Mouse (Mus musculus): Measurements from ENCODE around the gene Hnrnpll.

The Hnrnpll gene

GRCm38 (mm10) chr17:80002385-80002852, 59.7 kb downstream of the Hnrnpll start:
- in situ Hi-C loops (cut with MboI, MseI) = no loop called here

- in situ Hi-C loops (cut with MboI, MseI) = no loop called here
Measured at GRCm38 (mm10) chr17:79999631-80000030, 62.5 kb downstream of the Hnrnpll start.

DNA sequence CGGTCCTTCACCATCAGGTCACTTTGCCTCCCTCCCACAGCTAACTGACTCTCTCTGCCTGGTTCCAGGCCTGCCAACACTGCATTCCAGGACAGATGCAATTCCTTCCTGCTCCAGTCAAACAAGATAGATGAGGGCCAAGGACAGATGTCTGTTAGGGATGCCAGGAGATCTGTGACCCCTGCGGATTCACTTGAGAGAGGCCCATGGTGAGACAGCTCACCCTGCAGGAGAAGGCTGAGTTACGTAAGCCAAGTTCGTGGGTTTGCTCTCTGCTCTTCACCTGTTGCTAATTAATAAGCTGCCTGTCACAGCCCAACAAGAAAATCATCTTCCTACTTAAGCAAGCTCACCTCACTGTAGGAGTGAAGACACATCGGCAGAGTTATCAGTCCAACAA, 63.1 kb downstream of the Hnrnpll start:
- in situ Hi-C loops (cut with MboI, MseI) = no loop called here

DNA sequence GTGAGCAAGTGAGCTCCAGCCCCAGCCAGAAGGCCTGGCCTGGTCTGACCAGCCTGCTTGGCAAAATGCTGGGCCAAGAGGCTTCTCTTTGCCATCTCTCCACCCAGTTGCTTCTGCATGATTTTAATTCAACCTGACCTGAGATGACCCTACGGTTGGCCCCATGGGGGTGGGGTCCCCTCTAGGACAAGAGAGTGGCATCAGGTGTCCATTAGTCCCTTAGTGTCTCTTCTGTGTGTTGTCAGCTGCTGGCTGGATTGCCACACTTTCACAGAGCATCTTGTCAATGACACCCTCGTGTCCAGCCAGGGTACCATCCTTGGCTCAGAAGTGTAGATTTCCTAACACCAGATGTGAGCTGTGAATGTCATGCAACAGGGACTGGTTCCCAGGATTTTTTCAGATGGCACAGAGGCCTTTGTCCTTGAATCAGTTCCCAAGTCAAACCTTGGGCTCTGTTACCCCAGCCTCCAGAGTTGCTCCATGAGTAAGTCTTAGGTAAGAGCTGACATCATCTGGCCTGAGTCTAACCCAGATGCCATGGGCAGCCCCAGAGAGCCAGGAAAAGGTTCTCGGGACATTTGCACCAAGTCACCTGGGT, 66.9 kb downstream of the Hnrnpll start:
- in situ Hi-C loops (cut with MboI, MseI) = no loop called here

DNA sequence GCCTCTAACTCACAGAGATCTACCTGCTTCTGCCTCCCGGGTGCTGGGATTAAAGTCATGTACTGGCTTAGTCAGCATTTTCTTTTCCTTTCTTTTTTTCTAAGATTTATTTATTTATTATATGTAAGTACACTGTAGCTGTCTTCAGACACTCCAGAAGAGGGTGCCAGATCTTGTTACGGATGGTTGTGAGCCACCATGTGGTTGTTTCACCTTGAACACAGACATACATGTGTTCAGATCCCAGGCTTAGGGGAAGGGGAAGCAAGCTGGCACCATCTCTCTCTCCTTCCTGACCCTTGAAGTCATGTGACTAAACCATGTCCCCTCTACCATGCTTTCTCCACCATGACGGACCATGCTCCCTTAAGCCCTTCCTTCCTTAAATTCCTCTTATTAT, 70.0 kb downstream of the Hnrnpll start:
- in situ Hi-C loops (cut with MboI, MseI) = no loop called here

- in situ Hi-C loops (cut with MboI, MseI) = no loop called here
Measured at GRCm38 (mm10) chr17:79991166-79991958, 70.8 kb downstream of the Hnrnpll start.

DNA sequence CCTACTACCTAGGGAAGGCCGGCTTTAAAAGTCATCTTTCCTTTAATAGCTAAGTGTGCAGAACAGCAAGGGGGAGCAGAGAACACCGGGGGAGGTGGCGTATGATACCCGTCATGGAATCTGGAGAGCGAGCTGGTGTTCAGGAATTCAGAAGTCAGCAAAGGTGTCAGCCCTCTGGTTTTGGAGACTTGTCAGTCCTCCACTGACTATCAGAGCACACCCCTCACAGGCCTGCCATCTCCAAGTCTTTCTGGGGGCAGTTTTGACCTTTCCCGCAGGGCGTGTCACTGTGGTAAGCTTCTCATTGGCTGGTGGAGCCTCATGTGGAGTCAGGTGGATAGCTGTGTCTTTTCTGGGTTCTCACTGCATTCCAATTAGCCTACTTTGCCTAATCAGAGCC, 72.0 kb downstream of the Hnrnpll start:
- in situ Hi-C loops (cut with MboI, MseI) = no loop called here

GRCm38 (mm10) chr17:79984450-79984849, 77.7 kb downstream of the Hnrnpll start:
- in situ Hi-C loops (cut with MboI, MseI) = no loop called here

GRCm38 (mm10) chr17:79982955-79983529, 79.1 kb downstream of the Hnrnpll start:
- in situ Hi-C loops (cut with MboI, MseI) = no loop called here

- in situ Hi-C loops (cut with MboI, MseI) = no loop called here
Measured at GRCm38 (mm10) chr17:79982548-79982947, 79.6 kb downstream of the Hnrnpll start.

DNA sequence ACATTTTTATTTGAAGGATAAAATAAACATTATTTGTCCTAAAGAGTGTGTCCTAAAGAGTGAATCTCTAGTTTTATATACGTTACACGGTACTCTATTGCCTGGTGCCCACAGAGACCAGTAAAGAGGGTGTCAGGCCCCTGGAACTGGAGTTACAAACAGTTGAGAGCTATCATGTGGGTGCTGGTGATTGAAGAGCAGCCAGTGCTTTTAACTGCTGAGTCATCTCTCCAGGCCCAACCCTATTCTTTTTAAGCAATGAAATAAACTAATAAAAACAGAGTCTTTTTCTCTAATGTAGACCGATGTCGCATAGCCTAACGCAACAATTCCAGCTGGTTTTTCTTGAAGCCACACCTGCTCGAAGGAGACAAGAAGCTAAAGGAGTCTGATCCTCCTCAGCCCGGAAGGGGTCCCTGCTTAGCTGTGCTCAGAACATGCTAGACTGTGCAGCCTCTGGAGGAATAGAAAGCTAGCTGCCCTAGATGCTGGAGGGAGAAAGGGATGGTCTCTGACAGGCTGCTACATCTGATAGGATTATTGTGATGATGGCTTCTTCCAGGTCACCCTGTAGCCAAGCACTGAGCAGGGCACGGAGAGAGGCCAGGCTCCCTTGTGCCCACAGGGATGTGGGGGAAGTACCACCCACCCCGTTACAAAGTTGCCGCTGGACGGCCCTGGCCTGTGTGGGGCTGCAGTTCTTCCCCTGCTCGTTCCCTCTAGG, 80.2 kb downstream of the Hnrnpll start:
- in situ Hi-C loops (cut with MboI, MseI) = no loop called here

GRCm38 (mm10) chr17:79981348-79981747, 80.8 kb downstream of the Hnrnpll start:
- in situ Hi-C loops (cut with MboI, MseI) = no loop called here

DNA sequence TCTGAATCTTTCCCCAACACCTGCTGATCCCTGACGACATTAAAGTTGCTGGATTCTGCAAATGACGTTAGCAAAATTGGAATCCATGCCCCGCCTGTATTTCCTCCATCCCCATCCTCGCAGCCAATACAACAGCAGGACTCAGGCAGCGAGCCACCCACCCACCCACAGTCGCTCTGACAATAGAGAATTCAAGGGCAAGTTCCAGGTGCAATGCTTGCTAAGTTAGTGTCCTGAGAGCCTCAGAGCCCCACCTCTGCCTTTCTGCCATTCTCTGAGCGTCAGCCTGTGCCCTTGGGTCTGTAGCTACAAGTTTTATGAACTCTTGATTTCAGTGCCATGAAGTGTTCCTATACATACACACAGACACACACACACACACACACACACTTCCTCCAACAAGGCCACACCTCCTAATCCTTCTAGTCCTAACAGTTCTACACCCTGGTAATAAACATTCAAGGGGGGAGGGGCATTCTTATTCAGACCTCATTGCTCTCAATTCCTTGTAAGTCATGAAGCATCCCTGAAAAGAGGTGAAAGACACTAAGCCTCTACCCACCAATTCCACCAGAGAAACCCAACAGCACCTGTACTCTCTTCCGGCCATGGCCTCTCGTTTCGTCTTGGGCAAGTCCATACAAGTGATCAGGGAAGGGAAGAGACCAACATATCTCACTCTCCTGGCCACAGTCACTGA, 81.6 kb downstream of the Hnrnpll start:
- in situ Hi-C loops (cut with MboI, MseI) = no loop called here
